Mouse (Mus musculus) heart, adult 8-10 months (tissue): Measurements from ENCODE around the gene 4632433K11Rik. TPM values are rescaled to one million over a fixed set of nuclear protein-coding genes. Genes with fewer than 3 reads are reported as not detected.
"Not testable (repeated sequence)": the region's sequence is repeated elsewhere in the genome, so short reads cannot be mapped to it uniquely, and the experiment has no call there.

ENCODE experiments used
- DNase-seq: peaks from one replicate; pipeline ENCODE4 v3.0.0; 2022; ENCODE audit warnings: low spot score
- total RNA-seq, 4 experiments: library from RNA; stranded (reverse); gene quantifications; 2 replicates each; pipeline ENCODE4 v1.2.4; 2022

4632433K11Rik gene
- total RNA-seq, 4 experiments from 2014 or later, result 0.37 TPM; not detected in 3

- DNase-seq, result no peak
These were observed 22.8 kb downstream of the 4632433K11Rik start for GRCm38 (mm10) chr7:5056651-5057263.

- DNase-seq, result no peak
These were observed 23.5 kb downstream of the 4632433K11Rik start for GRCm38 (mm10) chr7:5057381-5057780.

- no peak for DNase-seq
These were observed 23.9 kb downstream of the 4632433K11Rik start for GRCm38 (mm10) chr7:5057804-5058203.

- DNase-seq, result no peak
These were observed 24.7 kb downstream of the 4632433K11Rik start for GRCm38 (mm10) chr7:5058631-5059030.

GRCm38 (mm10) chr7:5059421-5059820 is 25.5 kb downstream of the 4632433K11Rik start:
- DNase-seq, result no peak

- DNase-seq, result peak; percentile 67
These were observed 26.4 kb downstream of the 4632433K11Rik start for GRCm38 (mm10) chr7:5060239-5060731.

GRCm38 (mm10) chr7:5060944-5061773 is 27.2 kb downstream of the 4632433K11Rik start:
- DNase-seq, result peak; percentile 99

- DNase-seq, result peak; percentile 91
These were observed 27.9 kb downstream of the 4632433K11Rik start, which contains the start of gene U2af2 for GRCm38 (mm10) chr7:5061774-5062359. U2af2 (plus strand) TSS chr7:5062143.

- DNase-seq, result peak; percentile 68
These were observed 28.6 kb downstream of the 4632433K11Rik start for GRCm38 (mm10) chr7:5062360-5063001.

- DNase-seq, result no peak
These were observed 31.0 kb downstream of the 4632433K11Rik start for GRCm38 (mm10) chr7:5064886-5065285.

- no peak for DNase-seq
These were observed 39.7 kb downstream of the 4632433K11Rik start for GRCm38 (mm10) chr7:5073586-5073985.

- no peak for DNase-seq
These were observed 41.1 kb downstream of the 4632433K11Rik start for GRCm38 (mm10) chr7:5074984-5075383.

- DNase-seq, result no peak
These were observed 43.0 kb downstream of the 4632433K11Rik start for GRCm38 (mm10) chr7:5076931-5077330.

- not testable (repeated sequence) for DNase-seq
These were observed 45.6 kb downstream of the 4632433K11Rik start for GRCm38 (mm10) chr7:5079365-5080009.

GRCm38 (mm10) chr7:5080010-5080751 is 46.3 kb downstream of the 4632433K11Rik start, which contains the start of gene Epn1:
Epn1 (plus strand) TSS chr7:5080235.
- peak; percentile 97 for DNase-seq

GRCm38 (mm10) chr7:5080815-5081214 is 46.9 kb downstream of the 4632433K11Rik start:
- no peak for DNase-seq

- no peak for DNase-seq
These were observed 47.3 kb downstream of the 4632433K11Rik start for GRCm38 (mm10) chr7:5081241-5081640.

- DNase-seq, result no peak
These were observed 48.0 kb downstream of the 4632433K11Rik start for GRCm38 (mm10) chr7:5081939-5082338.

GRCm38 (mm10) chr7:5083325-5084105 is 49.6 kb downstream of the 4632433K11Rik start:
- DNase-seq, result no peak
